Mouse (Mus musculus): ENCODE results near the gene Ptpru. TPM values are rescaled to one million over a fixed set of nuclear protein-coding genes. Genes with fewer than 3 reads are reported as not detected.

Ptpru gene
- polyA plus RNA-seq, 1 experiment = 1.0 TPM

DNA sequence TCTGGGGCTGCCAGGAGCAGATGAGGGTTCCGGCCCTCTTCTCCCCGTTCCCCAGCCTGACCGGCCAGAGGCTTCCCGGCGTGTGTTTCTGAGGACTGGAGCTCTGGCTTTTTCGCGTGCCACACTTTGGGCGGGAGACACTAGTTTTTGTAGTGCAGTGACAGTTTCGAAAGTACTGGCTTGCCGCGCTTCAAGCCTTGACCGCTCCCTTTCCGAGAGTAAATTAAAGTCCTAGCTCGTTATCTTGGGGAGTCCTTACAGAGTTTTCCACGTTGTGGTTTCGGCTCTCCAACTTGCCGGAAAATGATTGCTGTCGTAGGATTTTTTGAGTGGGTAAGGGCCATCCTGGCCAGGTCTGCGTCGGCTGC, 36.1 kb upstream of the Ptpru start:
- H3ac ChIP-seq (ENCODE audit: control insufficient read depth, insufficient read length) = peak overlapping the region; percentile 81
- H3K4me2 ChIP-seq (ENCODE audit: low read depth) = peak overlapping the region; percentile 88
- TF ChIP-seq MAX (IDR thresholded peaks at IDR 0.05; ENCODE audit: low read depth) (no peak), SRF (IDR thresholded peaks at IDR 0.05; ENCODE audit: control insufficient read depth, insufficient read length, low read depth) (no peak), MYOG (IDR thresholded peaks at IDR 0.05; ENCODE audit: control insufficient read depth in 1 of 3, insufficient read depth in 1 of 3, insufficient read length in 2 of 3, low read depth in 2 of 3) (no peak), POLR2AphosphoS2 (IDR thresholded peaks at IDR 0.05; ENCODE audit: insufficient read length, low read depth) (no peak), E2F4 (IDR thresholded peaks at IDR 0.05; ENCODE audit: insufficient read depth) (no peak), CEBPB (IDR thresholded peaks at IDR 0.05; ENCODE audit: insufficient read depth, poor library complexity, severe bottlenecking) (no peak)
- no peaks in the 10 kb centered on the region for H3K27me3 ChIP-seq (ENCODE audit: control insufficient read depth, insufficient read depth, insufficient read length)
- peaks cover 56% of the 10 kb centered on the region for H3K79me2 ChIP-seq (ENCODE audit: control insufficient read depth, insufficient read depth)
- H3K4me3 ChIP-seq = peak overlapping the region; percentile 87
- no peaks in the 10 kb centered on the region for H3K36me3 ChIP-seq (ENCODE audit: control insufficient read depth, insufficient read depth)

- peak in 2 of 3 experiments; percentile 88 to 96 for TF ChIP-seq MYOD1 (IDR thresholded peaks at IDR 0.05; ENCODE audit: control insufficient read depth in 1 of 3, insufficient read length in 2 of 3, low read depth in 2 of 3)
- peak; percentile 78 for TF ChIP-seq POLR2A (IDR thresholded peaks at IDR 0.05; ENCODE audit: insufficient read length, low read depth)
- TF ChIP-seq TCF3 (IDR thresholded peaks at IDR 0.05; ENCODE audit: insufficient read length, low read depth) = no peak
- no peak for TF ChIP-seq MAX (IDR thresholded peaks at IDR 0.05; ENCODE audit: low read depth)
- peak; percentile 71 for TF ChIP-seq E2F4 (IDR thresholded peaks at IDR 0.05; ENCODE audit: insufficient read depth)
- no peak for TF ChIP-seq CEBPB (IDR thresholded peaks at IDR 0.05; ENCODE audit: insufficient read depth, poor library complexity, severe bottlenecking)
- no peak for TF ChIP-seq SRF (IDR thresholded peaks at IDR 0.05; ENCODE audit: control insufficient read depth, insufficient read length, low read depth)
- TF ChIP-seq USF1 (IDR thresholded peaks at IDR 0.05; ENCODE audit: low read depth) = no peak
- TF ChIP-seq TCF12 (IDR thresholded peaks at IDR 0.05; ENCODE audit: insufficient read depth, poor library complexity, severe bottlenecking) = no peak
- peak; percentile 78 for TF ChIP-seq POLR2AphosphoS2 (IDR thresholded peaks at IDR 0.05; ENCODE audit: insufficient read length, low read depth)
- TF ChIP-seq REST (IDR thresholded peaks at IDR 0.05; ENCODE audit: insufficient read depth, insufficient read length) = no peak
- peak in 2 of 3 experiments; percentile 89 for TF ChIP-seq MYOG (IDR thresholded peaks at IDR 0.05; ENCODE audit: control insufficient read depth in 1 of 3, insufficient read depth in 1 of 3, insufficient read length in 2 of 3, low read depth in 2 of 3)
- H3ac ChIP-seq (ENCODE audit: control insufficient read depth, insufficient read length) = peak within 1 kb of the TSS; percentile 81
- H3K4me2 ChIP-seq (ENCODE audit: low read depth) = peak within 1 kb of the TSS; percentile 92
Measured at GRCm38 (mm10) chr4:131873293-131874168, 35.4 kb upstream of the Ptpru start, which contains the start of gene Srsf4. TSS of gene Srsf4 (plus strand) at chr4:131873617.

DNA sequence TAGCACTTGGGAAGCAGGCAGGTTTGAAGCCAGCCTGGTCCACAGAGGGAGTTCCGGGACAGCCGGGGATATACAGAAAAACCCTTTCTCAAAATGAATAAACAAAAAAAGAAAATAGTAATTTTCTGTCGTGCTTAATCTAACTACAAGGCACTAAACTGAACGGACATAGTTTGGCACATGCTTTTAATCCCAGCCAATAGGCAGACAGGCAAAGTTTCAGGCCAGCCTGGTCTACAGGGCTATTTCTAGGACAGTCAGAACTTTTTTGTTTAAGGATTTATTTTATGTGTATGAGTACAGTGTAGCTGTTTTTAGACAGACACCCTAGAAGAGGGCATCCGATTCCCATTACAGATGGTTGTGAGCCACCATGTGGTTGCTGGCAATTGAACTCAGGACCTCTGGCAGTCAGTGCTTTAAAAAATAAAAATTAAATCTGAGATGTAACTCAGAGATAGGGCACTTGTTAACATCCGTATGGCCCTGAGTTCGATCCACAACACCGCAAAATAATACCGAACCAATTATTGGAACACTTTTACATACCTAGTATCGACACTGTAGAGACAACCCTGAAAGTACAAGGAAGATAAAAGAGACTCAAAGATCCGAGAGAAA, 34.7 kb upstream of the Ptpru start:
- Histone ChIP-seq H3K27me3 (ENCODE audit: control insufficient read depth, insufficient read depth, insufficient read length) (no peaks in the 10 kb centered on the region), H3ac (ENCODE audit: control insufficient read depth, insufficient read length) (peak overlapping the region; percentile 81), H3K36me3 (ENCODE audit: control insufficient read depth, insufficient read depth) (no peaks in the 10 kb centered on the region), H3K4me2 (ENCODE audit: low read depth) (peak overlapping the region; percentile 92), H3K79me2 (ENCODE audit: control insufficient read depth, insufficient read depth) (peaks cover 42% of the 10 kb centered on the region), H3K4me3 (peak overlapping the region; percentile 87)
- TF ChIP-seq TCF3 (IDR thresholded peaks at IDR 0.05; ENCODE audit: insufficient read length, low read depth) (no peak), CEBPB (IDR thresholded peaks at IDR 0.05; ENCODE audit: insufficient read depth, poor library complexity, severe bottlenecking) (no peak), REST (IDR thresholded peaks at IDR 0.05; ENCODE audit: insufficient read depth, insufficient read length) (no peak), POLR2AphosphoS2 (IDR thresholded peaks at IDR 0.05; ENCODE audit: insufficient read length, low read depth) (no peak), POLR2A (IDR thresholded peaks at IDR 0.05; ENCODE audit: insufficient read length, low read depth) (no peak), MYOD1 (IDR thresholded peaks at IDR 0.05; ENCODE audit: control insufficient read depth in 1 of 3, insufficient read length in 2 of 3, low read depth in 2 of 3) (no peak), SRF (IDR thresholded peaks at IDR 0.05; ENCODE audit: control insufficient read depth, insufficient read length, low read depth) (no peak), MYOG (IDR thresholded peaks at IDR 0.05; ENCODE audit: control insufficient read depth in 1 of 3, insufficient read depth in 1 of 3, insufficient read length in 2 of 3, low read depth in 2 of 3) (no peak), USF1 (IDR thresholded peaks at IDR 0.05; ENCODE audit: low read depth) (no peak), E2F4 (IDR thresholded peaks at IDR 0.05; ENCODE audit: insufficient read depth) (no peak), TCF12 (IDR thresholded peaks at IDR 0.05; ENCODE audit: insufficient read depth, poor library complexity, severe bottlenecking) (no peak), MAX (IDR thresholded peaks at IDR 0.05; ENCODE audit: low read depth) (no peak)

More at GRCm38 (mm10) chr4:131873293-131874168, 35.4 kb upstream of the Ptpru start, which contains the start of gene Srsf4:
- H3K27me3 ChIP-seq (ENCODE audit: control insufficient read depth, insufficient read depth, insufficient read length) = no peaks in the 10 kb centered on the region
- no peaks in the 10 kb centered on the region for H3K36me3 ChIP-seq (ENCODE audit: control insufficient read depth, insufficient read depth)
- peak within 1 kb of the TSS; percentile 87 for H3K4me3 ChIP-seq
- peaks cover 49% of the 10 kb centered on the region for H3K79me2 ChIP-seq (ENCODE audit: control insufficient read depth, insufficient read depth)

DNA sequence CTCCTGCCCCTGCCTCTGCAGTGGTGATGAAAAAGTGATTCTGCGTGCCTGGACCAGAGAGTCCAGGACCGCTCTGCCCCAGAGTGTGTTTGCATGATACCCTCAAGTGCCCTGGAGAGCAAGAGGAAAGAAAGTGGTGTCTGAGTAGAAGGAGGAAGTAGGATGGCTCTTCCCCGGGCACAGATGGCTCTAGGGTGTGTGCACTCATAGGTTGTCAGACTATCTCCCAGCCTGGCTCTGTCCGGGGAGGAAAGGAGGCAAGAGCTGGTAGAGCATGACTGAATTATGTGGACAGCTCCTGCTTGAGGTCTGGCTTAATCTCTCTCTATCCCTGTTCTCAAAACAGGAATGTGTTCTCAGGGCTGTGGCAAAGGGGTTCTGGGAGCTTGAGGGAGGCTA, 23.3 kb upstream of the Ptpru start:
- TF ChIP-seq POLR2A (IDR thresholded peaks at IDR 0.05; ENCODE audit: insufficient read length, low read depth) (no peak), E2F4 (IDR thresholded peaks at IDR 0.05; ENCODE audit: insufficient read depth) (no peak), MYOD1 (IDR thresholded peaks at IDR 0.05; ENCODE audit: control insufficient read depth in 1 of 3, insufficient read length in 2 of 3, low read depth in 2 of 3) (no peak), REST (IDR thresholded peaks at IDR 0.05; ENCODE audit: insufficient read depth, insufficient read length) (no peak), TCF12 (IDR thresholded peaks at IDR 0.05; ENCODE audit: insufficient read depth, poor library complexity, severe bottlenecking) (no peak), MAX (IDR thresholded peaks at IDR 0.05; ENCODE audit: low read depth) (no peak), MYOG (IDR thresholded peaks at IDR 0.05; ENCODE audit: control insufficient read depth in 1 of 3, insufficient read depth in 1 of 3, insufficient read length in 2 of 3, low read depth in 2 of 3) (no peak), TCF3 (IDR thresholded peaks at IDR 0.05; ENCODE audit: insufficient read length, low read depth) (no peak), POLR2AphosphoS2 (IDR thresholded peaks at IDR 0.05; ENCODE audit: insufficient read length, low read depth) (no peak), USF1 (IDR thresholded peaks at IDR 0.05; ENCODE audit: low read depth) (no peak), CEBPB (IDR thresholded peaks at IDR 0.05; ENCODE audit: insufficient read depth, poor library complexity, severe bottlenecking) (no peak), SRF (IDR thresholded peaks at IDR 0.05; ENCODE audit: control insufficient read depth, insufficient read length, low read depth) (no peak)
- H3K27me3 ChIP-seq (ENCODE audit: control insufficient read depth, insufficient read depth, insufficient read length) = no peaks in the 10 kb centered on the region

More for the DNA sequence above, 23.3 kb upstream of the Ptpru start:
- H3K4me2 ChIP-seq (ENCODE audit: low read depth) = peak overlapping the region; percentile 13
- no peaks in the 10 kb centered on the region for H3K79me2 ChIP-seq (ENCODE audit: control insufficient read depth, insufficient read depth)
- H3ac ChIP-seq (ENCODE audit: control insufficient read depth, insufficient read length) = no peak overlapping the region
- H3K36me3 ChIP-seq (ENCODE audit: control insufficient read depth, insufficient read depth) = peaks cover 25% of the 10 kb centered on the region
- no peak overlapping the region for H3K4me3 ChIP-seq

Data from myocyte (in vitro differentiated cells).